Mouse (Mus musculus) urinary bladder, postnatal 4 days (tissue): ENCODE data around the gene P2ry14.
"Not testable (repeated sequence)": the region's sequence is repeated elsewhere in the genome, so short reads cannot be mapped to it uniquely, and the experiment has no call there.

Experiments used
- DNase-seq, 2 experiments: peaks; one replicate each; pipeline ENCODE4 v3.0.0; 2021 to 2022; ENCODE audit warnings: low spot score in 2 of 2

Gene P2ry14

DNA sequence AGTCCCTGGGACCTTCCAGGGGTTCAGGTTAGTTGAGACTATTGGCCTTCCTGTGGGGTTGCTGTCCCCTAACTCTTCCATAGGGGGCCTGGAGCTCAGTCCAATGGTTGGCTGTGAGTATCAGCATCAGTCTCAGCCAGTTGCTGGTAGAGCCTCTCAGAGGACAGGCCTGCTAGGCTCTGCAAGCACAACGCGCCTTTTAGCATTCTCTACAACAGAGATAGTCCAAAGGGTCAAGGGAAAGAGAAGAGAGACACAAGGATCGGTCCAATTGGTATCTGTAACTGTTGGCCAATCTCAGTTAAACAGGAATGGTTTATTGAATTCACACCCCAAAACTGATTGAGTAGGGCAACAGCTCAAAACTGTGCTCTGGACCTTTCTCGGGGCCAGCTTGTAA lies 46.0 kb downstream of the P2ry14 start:
- DNase-seq = no peak

DNA sequence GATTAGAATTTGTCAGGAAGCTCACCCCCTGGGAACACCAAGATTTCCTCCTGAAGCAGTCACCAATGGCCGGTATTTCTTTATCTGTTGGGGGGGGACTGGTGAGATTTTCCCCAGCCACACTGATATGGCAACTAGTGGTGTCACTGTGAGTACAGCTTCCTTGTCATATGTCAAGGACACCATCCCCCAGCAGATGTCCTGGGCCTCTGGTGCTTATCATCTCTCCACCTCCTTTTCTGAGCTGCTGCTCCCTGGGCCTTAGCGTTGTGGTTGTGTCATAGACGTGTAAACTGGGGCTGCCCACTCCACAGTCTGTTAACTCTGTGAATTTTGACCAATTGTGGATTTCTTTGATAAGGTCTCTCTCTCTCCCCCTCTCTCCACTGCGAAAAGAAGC lies 49.0 kb downstream of the P2ry14 start:
- no peak for DNase-seq

DNA sequence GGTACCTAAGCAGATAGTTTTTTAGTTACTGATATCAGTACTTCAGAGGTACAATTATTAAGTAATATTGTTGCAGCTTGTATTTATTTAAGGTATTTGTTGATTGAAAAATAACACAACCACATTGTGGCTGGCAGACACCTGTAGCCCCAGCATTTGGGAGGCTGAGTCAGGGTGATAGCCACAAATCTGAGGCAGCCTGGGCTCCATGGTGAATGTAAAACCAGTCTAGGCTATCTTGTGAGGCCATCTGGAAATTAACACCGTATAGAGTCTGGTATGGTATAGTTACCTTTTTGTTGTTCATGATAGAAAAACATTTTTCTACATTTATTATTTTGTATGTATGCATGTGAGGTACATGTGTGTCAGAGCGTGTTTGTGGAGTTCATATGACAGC lies 51.3 kb downstream of the P2ry14 start:
- DNase-seq = no peak

DNA sequence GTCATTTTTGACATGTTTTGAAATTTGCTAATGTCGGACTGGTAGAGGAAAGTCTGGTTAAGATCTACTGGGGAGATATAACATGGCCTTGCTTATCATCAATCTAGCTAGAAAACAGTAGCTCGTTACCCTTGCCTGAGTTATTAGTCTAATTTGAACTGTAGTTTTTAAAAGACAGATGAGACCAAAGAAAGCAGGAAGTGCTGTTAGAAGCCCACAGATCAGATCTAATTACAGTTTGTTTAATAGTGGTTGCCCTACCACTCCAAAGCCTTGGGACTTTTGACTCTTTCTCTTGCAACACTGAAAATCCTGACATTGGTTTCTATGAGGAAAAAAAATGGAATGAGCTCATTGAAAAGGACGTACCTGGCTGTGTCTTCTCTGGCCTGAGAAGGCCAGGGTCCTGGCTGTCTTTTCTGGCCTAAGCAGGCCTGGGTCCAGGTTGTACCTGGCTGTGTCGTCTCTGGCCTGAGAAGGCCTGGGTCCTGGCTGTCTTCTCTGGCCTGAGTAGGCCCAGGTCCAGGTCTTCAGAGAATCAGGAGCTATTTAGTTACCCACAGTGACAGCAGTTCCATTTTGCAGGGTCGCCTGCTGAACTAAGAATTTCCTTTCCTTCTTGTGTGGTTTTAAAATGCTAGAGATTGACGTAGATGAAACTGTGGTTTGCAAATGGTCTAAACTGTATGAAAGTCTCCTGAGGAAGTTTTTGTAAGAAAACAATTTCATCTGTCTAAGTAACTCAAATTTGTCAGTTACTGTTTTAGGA lies 52.0 kb downstream of the P2ry14 start, which contains the start of gene Gpr171:
Gene Gpr171, minus strand, starts transcription at position 604 of the 769 bp plus-strand sequence.
- DNase-seq = no peak

DNA sequence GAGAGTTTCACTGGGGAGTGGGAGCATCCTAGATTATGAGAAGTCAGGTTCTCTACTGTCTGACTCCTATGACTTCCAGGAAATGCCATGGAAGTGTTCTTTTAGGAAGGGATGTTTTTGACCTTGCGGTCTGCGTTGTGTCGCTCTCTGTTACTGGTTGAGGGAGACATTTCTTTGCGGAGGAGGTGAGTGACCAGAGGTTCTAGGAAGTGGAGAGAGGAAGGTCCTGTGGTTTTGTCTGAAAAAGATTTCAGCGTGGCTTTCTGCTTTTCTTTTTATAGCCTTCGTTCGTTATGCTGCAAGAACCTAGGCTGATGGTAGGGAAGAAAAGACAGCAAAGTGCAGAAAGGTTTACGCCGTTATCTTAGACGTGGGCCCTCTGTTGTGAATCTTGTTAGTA lies 54.9 kb downstream of the P2ry14 start:
- no peak for DNase-seq

DNA sequence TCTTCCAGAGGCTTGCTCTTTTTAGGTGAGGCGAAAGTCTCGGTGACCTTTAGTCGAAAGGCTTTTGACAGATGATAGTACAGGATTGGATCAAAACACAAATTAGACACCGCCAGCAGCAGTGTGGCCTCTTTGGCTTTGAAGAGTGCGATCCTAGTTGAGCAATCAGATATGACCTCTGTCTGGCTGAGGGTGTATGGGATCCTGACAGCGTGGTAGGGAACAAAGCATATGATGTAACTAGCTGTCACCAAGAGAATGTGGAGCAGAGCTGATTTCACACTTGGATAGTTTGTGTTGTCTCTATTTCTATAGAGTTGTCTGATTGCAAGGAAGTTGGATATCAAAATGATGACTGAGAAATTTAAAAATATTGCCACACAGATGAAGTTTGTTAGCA lies 56.0 kb downstream of the P2ry14 start:
- no peak for DNase-seq

DNA sequence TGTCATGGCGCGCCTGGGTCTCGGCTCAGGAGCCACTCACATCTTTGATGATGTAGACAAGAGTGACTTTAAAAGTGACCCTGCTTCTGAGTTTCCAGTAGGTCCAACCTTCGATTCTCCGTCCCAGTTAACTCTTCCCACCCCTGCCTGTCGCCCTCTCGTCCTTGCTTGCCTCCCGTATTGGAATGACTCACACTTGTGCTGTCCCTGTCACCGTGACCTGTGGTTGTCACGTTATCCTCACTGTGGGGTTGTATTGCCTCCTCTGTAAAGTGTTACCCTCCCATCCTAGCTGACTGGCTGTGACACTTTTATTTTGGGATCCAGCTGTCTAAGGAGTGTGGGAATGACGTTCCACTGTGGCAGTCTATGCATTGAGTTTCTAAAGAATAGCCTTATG lies 60.7 kb downstream of the P2ry14 start:
- no peak for DNase-seq

DNA sequence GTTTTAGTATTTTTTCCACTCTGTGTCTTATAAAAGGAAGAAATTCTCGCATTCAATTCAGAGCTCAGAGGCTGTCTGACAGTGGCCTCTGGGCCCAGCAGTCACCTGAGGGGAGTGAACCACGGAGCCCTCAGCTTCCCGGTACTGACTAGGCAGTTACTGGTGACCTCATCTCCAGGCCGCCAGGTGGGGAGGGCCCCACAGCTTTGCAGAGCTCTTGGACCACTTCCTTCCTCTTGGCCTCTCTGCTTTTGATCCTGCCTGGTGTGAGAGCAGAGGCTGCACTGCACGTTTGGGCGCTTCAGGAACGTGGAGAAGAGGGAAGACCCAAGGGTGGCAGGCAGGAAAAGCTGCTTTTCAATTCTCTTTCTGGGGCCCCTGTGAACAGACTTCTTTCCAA lies 72.5 kb downstream of the P2ry14 start:
- DNase-seq = no peak

DNA sequence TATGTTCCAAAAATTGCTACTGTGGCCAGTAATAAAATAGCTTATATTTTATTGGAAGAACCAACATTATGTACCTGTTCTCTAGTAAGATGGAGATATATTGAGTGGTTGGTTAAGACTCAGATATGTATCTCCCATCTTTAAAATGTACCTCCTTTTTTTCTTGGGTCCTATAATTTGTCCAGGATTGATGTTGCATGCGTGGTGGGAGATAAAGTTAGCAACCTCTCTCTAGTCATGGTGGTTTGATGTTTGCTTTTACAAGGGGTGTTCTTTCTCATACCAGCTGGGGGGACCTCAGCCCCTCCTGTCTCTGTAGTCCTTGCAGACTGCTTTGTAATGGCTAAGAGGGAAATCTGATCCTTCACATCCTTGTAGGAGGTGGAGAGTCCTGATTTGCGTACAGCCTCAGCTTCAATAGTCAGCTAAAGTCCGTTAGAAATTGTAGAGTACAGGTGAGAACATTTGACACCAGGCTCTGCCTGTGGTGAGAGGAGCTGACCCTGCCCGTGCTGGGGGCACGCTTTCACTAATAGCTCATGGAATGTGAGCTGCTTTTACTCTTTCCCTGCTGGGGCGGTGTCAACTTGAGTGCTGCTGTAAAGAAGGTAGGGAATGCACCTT lies 73.0 kb downstream of the P2ry14 start:
- no peak for DNase-seq

DNA sequence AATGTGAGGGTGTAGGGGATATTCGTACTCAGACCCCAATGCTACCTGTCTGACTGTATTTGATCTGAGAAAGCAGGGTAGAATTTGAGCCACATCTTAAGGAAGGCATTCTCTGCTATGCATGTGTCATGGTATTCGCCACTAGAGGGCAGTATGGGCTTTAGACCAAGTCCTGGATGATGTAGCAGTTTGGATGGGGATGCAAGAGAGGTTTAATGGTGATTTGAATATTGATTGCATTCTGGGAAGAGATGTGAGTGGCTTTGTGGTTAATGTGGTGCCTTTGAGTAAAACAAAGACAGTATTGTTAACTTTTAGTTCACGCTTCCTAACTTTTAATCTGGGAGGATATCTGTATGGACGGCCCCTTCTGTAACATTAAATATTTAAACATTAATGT lies 74.1 kb downstream of the P2ry14 start:
- no peak for DNase-seq

DNA sequence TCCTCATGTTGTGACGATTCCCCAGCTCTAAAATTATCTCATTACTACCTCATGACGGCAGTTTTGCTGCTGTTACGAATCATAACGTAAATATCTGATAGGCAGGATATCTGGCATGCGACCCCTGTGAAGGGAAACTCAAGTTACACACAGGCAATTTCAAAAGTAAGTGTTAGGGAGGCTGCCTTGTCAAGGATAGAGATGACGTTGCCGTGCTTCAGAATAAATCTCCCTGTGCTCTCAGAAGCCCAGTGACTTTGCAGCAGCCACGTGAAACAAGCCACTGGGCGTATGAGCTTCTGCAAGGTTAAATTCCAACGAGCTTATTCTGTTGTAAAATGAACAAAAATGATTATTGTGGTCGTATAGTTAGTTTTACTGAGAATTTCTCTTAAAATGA lies 74.8 kb downstream of the P2ry14 start:
- DNase-seq = no peak

DNA sequence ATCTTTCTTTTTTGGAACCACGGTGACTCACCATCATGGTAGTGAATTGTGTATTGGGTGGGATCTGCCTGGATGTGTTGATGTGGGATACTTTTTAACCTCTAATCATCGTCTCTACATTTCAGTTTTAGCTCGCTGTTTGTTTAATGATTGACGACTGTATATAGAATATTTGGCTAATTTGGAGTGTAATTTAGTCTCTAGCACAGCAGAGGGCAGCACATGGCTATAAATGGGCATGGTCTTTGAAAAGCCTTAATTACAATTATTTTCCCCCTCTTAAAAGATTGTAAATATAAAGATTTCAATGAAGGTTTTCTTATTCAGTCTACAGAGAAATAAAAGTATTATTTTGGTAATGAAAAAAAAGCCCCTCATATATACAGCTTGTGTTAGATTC lies 76.1 kb downstream of the P2ry14 start:
- DNase-seq = no peak

DNA sequence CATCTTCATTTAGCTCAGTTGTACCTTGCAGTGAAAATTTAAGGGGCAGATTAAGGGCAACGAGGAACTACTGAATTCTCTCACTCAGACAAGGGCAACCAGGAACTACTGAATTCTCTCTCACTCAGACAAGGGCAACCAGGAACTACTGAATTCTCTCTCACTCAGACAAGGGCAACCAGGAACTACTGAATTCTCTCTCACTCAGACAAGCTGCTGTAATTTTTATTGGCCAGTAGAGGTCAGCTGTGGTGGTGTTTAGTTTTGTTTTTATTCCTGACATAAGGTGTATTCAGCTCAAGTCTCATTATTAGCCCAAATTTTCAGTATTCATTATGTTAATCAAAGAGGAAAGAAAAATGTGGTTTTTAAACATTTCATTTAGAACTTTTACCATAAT lies 84.3 kb downstream of the P2ry14 start:
- DNase-seq = not testable (repeated sequence)

DNA sequence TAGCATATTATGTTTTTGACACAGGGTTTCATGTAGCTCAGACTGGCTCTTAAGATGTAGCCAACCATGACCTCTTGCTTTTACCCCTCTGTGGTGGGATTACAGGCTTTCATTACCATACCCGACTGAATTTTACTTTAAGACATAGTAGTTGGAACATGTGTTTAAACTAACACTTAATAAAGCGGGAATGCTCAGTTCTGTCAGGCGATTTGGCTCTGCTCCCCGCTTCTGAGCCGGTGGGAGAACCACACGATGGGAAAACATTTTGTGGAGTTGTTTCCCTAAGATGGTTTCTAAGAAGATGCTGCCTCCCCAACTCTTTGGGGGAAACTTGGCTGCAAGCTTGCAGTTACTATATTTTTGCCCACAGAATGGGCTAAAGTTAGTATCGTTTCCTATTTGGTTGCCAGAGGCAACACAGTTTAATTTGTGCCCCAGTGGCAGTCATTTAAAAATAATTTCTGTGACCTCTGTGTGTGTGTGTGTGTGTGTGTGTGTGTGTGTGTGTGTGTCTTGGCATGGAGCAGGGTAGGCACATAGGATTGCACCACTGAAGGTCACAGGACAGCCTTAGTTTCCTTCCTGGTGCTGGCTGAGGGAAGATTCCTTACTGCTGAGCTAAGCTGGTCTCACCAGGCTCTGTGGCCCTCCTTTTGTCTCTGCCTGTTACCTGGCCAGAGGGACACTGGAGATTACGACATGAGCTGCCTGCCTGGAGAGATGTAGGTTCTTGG lies 86.7 kb downstream of the P2ry14 start:
- DNase-seq = no peak

DNA sequence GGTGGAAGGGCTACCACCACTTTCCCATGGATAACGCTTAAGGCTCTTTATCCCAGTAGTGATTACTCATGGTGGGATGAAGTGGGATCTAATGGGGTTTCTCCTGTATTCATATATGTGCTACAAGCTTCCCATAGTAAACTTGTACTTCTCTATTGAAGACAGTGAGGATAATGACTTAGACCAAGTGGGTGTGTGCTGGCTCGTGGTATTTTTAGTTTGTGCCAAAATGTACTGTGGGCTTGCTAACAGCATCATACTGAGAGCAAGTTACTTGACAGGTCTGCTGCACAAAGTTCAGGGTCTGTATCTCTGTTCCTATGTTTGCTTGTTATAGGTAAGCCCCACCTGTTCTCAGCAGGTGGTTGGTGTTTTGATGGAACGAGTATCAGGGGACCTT lies 87.5 kb downstream of the P2ry14 start:
- DNase-seq = no peak
